Mouse (Mus musculus): ENCODE data around the gene Snx25.

DNA sequence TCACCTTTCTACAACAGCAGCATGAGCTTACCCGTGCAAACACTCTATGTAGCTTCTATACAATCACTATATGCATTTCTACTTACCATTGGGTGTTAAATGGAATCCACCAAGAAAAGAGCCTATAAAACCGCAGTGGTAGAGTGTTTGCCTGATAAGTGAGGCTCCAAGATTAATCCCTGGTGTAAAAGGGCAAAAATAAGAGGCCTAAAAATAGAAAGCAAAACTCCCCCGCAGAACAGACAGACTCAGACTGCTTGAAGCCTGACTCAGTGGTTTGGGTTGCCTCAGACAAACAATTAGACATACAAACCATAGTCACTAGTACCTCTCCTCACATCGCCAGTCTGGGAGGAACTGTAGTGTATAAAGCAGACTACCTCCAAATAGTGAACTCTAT, 146.4 kb downstream of the Snx25 start, which contains the start of gene Ankrd37:
- TF ChIP-seq CTCF (IDR thresholded peaks at IDR 0.05; ENCODE audit: low read depth) (no peak), EP300 (IDR thresholded peaks at IDR 0.05; ENCODE audit: low read depth) (no peak)

All from liver, embryonic 14.5 days (tissue).